Mouse (Mus musculus) adrenal gland, postnatal 25 days (tissue): ENCODE results near the gene Nde1. TPM values are rescaled to one million over a fixed set of nuclear protein-coding genes. Genes with fewer than 3 reads are reported as not detected.
A peak's percentile ranks its signal among the peaks of the same experiment; 100 is the strongest.
"Not testable (repeated sequence)": the region's sequence is repeated elsewhere in the genome, so short reads cannot be mapped to it uniquely, and the experiment has no call there.

Experiments
- DNase-seq: peaks from one replicate; pipeline ENCODE4 v3.0.0; 2021; ENCODE audit warnings: mixed read lengths
- long read RNA-seq: library from polyadenylated mRNA; stranded (forward); transcript quantifications from one replicate; pipeline ENCODE4 v2.0.0, GENCODE M21; 2021
- total RNA-seq: library from RNA; stranded (reverse); gene quantifications from 2 replicates; pipeline ENCODE4 v1.2.3, GENCODE M21; 2021

Nde1 gene
- total RNA-seq: 46.0 and 51.3 TPM in 2 replicates
- long read RNA-seq, transcript Nde1-201 (9 exons, 2,287 nt): major isoform, 28 of 49 reads
- long read RNA-seq, partial matches to known transcripts: 9 of 49 reads
- long read RNA-seq, other reads (novel, unspliced or antisense): 6 of 49 reads

DNA sequence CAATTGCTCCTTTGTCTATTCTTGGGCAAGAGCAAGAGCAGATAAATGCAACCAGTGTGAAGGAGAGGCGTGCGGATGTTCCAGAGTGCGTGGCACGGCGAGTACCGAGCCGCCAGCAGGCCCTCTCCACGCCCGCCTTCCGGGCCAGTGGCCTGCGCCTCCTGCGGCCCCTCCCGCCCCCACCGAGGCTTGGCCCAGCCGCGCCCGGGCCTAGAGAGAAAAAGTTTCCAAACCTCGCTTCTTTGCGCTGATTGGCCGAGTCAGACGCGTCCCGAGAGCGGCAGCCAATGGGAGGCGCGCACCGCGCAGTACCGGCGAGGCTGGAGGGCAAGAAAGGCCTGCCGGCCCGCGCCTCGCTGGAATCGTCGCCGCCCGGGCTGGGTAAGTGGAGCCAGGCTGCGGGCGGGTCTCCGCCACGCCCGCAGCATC is at the start of gene Nde1, which contains the start of gene Marf1:
Gene Nde1, plus strand, starts transcription at position 288 of the 429 bp plus-strand sequence.
Gene Marf1, minus strand, starts transcription at position 364 of the 429 bp plus-strand sequence.
- peak; percentile 95 for DNase-seq

- no peak for DNase-seq
Observed at GRCm38 (mm10) chr16:14117299-14117698, 45.8 kb upstream of the Nde1 start.

- no peak for DNase-seq
Observed at GRCm38 (mm10) chr16:14120941-14121340, 42.1 kb upstream of the Nde1 start.

DNA sequence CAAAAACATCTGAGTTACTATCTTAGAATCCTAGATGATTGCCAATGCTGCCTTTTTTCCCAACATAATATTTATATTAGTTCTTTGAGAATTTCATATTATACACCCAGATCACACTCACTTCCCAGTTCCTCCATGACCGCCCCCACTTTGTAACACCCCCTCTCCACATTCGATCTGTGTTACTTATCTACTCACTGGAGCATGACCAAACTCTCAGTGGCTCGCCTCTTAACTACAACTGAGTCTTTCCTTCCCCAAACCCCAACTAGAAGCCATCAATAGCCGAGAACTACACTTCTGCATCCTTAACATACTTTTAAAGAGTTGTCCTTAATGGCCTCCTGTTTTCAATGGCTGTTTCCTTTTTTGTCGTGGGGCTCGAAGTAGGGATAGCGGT is 41.5 kb upstream of the Nde1 start:
- DNase-seq: no peak

- DNase-seq: no peak
Observed at GRCm38 (mm10) chr16:14122586-14122985, 40.5 kb upstream of the Nde1 start.

GRCm38 (mm10) chr16:14123901-14124300 is 39.2 kb upstream of the Nde1 start:
- DNase-seq: no peak

- DNase-seq: peak; percentile 65
Observed at GRCm38 (mm10) chr16:14124709-14125108, 38.4 kb upstream of the Nde1 start.

- DNase-seq: no peak
Observed at GRCm38 (mm10) chr16:14125253-14125652, 37.8 kb upstream of the Nde1 start.

GRCm38 (mm10) chr16:14128977-14129376 is 34.1 kb upstream of the Nde1 start:
- no peak for DNase-seq

DNA sequence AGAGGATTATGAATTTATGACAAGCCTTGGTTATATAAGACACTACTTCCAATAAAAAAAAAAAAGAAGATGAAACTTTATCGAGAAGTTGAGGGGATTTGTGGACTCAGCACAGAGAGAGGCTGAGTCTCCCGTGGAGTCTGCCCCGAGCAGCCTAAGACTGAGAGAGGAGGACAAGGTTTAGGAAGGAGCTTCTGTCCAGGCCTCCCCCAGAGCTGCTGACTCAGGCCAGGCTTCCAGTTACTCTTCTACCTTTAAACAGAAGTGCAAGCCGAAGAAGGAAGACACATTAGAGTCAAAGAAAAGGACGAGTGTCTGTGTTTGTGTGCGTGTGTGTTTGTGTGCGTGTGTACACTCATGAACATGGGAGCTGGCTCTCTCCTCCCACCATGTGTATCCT is 32.3 kb upstream of the Nde1 start:
- DNase-seq: no peak

GRCm38 (mm10) chr16:14131376-14131775 is 31.7 kb upstream of the Nde1 start:
- DNase-seq: no peak

DNA sequence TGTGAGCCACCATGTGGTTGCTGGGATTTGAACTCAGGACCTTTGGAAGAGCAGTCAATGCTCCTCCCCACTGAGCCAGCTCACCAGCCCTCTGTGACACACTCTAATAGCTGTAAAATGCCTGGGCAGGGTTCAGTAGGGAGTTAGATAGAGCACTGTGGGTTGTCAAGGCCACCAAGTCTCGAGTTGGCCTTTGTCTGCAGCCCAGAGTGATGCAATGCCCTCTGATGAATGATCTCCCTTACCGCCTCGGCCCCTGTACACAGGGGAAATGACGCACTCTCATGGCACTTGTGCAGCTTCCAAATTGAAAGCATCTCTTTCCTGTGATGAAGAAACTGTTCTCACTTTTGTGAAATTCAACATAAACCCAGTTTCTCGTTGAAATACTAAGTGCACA is 31.2 kb upstream of the Nde1 start:
- peak; percentile 63 for DNase-seq

DNA sequence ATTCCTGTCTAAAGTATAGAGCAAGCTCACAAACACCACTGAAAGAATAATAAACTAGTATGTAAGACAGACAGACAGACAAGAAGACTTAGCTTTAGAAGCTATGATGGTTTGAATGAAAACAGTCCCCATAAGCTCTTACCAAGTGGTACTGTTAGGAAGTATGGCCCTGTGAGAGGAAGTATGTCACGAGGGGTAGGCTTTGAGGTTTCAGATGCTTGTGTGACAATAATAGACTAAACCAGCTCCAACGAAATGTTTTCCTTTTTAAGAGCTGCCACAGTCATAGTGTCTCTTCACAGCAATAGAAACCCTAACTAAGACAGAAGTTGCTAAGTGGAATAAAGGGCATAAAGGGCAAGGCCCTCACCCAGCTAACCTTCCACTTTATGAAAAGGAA is 28.1 kb upstream of the Nde1 start:
- DNase-seq: no peak

DNA sequence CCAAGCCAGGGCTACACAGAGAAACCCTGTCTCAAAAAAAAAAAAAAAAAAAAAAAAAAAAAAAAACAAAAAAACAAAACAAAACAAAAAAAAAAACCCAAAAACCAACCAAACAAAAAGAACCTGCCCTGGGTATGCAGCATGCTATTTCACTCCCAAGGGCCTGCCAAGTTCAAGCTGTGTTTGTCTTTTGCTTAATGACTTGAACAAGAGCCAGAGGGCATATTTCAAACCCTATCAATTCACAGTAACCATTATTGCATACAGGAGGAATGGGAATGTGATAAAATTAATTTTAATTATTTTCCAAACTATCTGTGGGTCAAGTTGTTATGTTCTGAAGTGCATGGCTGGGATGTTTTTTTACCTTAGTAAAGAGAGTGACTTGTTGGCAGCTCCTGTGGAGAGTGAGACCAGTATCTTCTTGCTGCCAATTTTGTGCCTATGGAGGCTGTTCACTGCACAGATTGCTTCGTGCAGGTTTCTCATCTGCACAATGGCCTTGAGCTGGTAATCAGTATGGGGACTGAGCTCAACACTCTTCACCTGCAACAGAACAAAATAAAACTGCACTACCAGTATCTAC is 25.0 kb upstream of the Nde1 start:
- DNase-seq: no peak

- DNase-seq: no peak
Observed at GRCm38 (mm10) chr16:14139106-14139505, 24.0 kb upstream of the Nde1 start.

- no peak for DNase-seq
Observed at GRCm38 (mm10) chr16:14143298-14143697, 19.8 kb upstream of the Nde1 start.

GRCm38 (mm10) chr16:14147712-14148111 is 15.4 kb upstream of the Nde1 start:
- DNase-seq: no peak

- DNase-seq: no peak
Observed at GRCm38 (mm10) chr16:14151718-14152117, 11.4 kb upstream of the Nde1 start.

DNA sequence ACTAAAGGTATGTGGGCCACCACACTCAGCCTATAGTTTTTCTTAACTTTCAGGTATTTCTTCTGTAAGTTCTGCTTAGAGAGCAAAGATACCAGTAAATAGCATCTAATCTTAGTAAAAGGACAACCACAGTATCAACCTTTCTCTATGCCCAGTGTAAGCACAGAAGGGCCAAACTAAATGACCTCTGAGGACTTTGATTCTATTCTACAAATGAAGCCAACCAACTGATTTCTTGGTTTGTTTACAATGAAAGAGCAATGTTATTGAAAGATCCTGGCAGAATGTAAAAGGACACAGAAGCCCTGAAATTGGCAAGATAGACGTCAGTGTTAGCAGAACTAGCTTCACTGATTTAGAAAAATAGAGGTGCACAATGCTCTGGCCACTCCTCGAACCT is 7.4 kb upstream of the Nde1 start:
- DNase-seq: not testable (repeated sequence)

GRCm38 (mm10) chr16:14156312-14156711 is 6.8 kb upstream of the Nde1 start:
- DNase-seq: no peak

GRCm38 (mm10) chr16:14158536-14158935 is 4.5 kb upstream of the Nde1 start:
- no peak for DNase-seq

- DNase-seq: peak; percentile 98
Observed at GRCm38 (mm10) chr16:14158936-14159745, 3.9 kb upstream of the Nde1 start.

DNA sequence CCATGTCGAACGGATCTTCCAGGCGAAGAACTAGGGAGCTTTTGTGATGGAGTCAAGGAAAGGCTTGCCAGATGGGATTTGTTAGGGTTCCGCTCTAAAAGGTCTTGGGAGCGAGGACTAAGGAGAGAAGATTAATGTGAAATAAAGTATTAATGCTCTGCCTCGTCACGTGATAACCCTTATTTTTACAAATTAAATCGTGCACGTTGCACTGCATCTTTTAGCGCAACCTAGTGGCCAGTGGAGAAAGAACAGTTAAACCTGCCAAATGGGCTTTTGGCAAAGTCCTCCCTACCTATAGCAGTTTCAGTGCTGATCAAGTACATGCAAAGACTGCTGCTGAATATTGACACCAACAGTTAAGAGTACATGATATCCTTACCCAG is 3.3 kb upstream of the Nde1 start:
- peak; percentile 53 for DNase-seq

- no peak for DNase-seq
Observed at GRCm38 (mm10) chr16:14160941-14161340, 2.1 kb upstream of the Nde1 start.
